Comparison of ENCODE assay signal across 8 mouse cellular contexts in the genomic region with DNA sequence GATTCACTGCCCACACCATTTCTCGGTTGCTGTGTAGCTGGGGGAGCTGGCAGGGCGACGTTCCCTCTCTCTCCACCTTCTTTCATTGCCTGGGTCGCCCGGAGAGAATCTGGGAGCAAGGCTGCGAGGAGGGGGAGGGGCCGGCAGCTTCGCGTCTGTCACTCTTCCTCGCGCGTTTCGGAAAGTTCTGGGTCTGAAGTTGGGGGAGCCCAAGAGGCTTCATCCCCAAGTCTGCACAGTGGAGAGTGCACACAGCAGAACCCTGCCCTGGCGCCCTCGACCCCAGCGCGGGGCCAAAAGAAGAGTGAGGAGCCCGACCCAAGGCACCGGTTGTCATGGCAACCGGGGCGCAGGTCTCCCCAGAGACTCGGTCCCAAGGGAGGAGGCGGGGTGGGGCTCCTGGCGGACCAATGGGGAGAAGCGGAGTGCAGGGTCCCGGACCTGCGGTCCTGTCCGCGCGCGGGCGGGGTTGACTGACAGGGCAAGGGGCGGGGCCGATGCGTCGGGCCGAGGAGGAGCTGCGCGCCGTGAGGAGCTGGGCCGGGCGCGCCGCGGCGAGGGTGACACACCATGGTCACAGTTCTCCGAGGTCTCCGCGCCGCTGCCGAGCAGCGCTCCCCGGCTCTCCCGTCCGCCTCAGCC. TPM values are rescaled to one million over a fixed set of nuclear protein-coding genes. Genes with fewer than 3 reads are reported as not detected.
DNase-seq lines count a peak whose midpoint lies in the region; ATAC-seq lines count a peak whose summit lies in the region.

A gene (plus strand): TSS at position 515 of the 642 bp plus-strand sequence.

- peak within 1 kb of the TSS; percentile 76 for H3K9ac ChIP-seq in hindbrain, embryonic 15.5 days

- peak within 1 kb of the TSS; percentile 80 for H3K27ac ChIP-seq in hindbrain, embryonic 15.5 days (replicated peaks)

- WGBS in hindbrain, embryonic 15.5 days, result under 1% methylated on average over 45 of the region's 55 CpGs

- peak; percentile 96 for ATAC-seq in hindbrain, embryonic 15.5 days (ENCODE audit: low FRiP score, low read depth)

- DNase-seq in ZHBTc4 (ENCODE audit: low read depth, low spot score), result peak; percentile 98
- peak; percentile 61 to 81 for DNase-seq in cerebellum, postnatal 36 days
- peak; percentile 90 for DNase-seq in gastrocnemius, adult 18-20 months (ENCODE audit: low spot score)
- peak; percentile 84 for DNase-seq in left cerebral cortex, adult 11 months (ENCODE audit: low spot score)
- peak; percentile 95 for DNase-seq in lung, postnatal 36 days
- DNase-seq in right cerebral cortex, adult 2 months (ENCODE audit: low spot score in 2 of 2), result peak; percentile 85 to 87
- DNase-seq in urinary bladder, postnatal 10 days (ENCODE audit: low spot score), result peak; percentile 91

- peak within 1 kb of the TSS; percentile 99 for H3K4me2 ChIP-seq in hindbrain, embryonic 15.5 days

- peaks cover 28% of the 10 kb centered on the region for H3K4me1 ChIP-seq in hindbrain, embryonic 15.5 days (replicated peaks)

- H3K4me3 ChIP-seq in hindbrain, embryonic 15.5 days, result peak within 1 kb of the TSS; percentile 86

- H3K36me3 ChIP-seq in hindbrain, embryonic 15.5 days, result no peaks in the 10 kb centered on the region

- H3K9me3 ChIP-seq in hindbrain, embryonic 15.5 days, result no peaks in the 10 kb centered on the region

- H3K27me3 ChIP-seq in hindbrain, embryonic 15.5 days, result 0 out of 2 replicates have a peak, but pooled peaks cover 3% of the 10 kb centered on the region

RNA-seq across cellular contexts. Expression of the gene that starts here (rescaled TPM):
- total RNA-seq in gastrocnemius, adult 18-20 months (2021), result 1 to 10 TPM; 1.7 to 2.3 TPM
- 4.7 and 5.7 TPM in 2 replicates for polyA plus RNA-seq in hindbrain, embryonic 15.5 days (2015; fragmentation: Nextera tagmentation; extraction: Ambion mirVana)

Comparison
In these comparisons a context has a peak if more than half of its experiments do, and no peak if none do; other contexts are left out.
1. Peak in every context shown above with its lines: DNase-seq, ATAC-seq, H3K4me3 ChIP-seq and H3K27ac ChIP-seq.